Mouse (Mus musculus) urinary bladder, postnatal 14 days (tissue): ENCODE data around the gene Sart3.

Experiments
- DNase-seq: peaks from one replicate; pipeline ENCODE4 v3.0.0; 2021; ENCODE audit warnings: low spot score

The Sart3 gene

DNA sequence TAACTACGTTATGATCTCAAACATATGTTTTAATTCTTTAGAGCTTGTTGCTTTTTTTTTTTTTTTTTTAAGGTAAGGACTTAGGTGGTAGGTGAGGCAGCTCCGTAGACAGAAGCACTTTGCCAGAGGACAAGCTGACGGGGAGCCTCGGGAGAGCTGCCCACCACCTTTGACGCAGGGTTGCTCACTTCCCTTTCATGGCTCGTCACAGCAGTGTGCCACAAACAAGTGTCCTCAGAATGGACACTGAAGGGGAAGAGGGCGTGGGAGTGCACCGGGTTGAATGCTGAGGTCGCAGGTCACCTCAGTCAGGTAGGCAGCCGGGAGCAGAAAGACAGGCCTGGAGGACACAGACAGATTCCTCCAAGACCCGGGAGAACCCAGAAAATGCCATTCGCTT lies 46.9 kb downstream of the Sart3 start:
- DNase-seq = no peak

GRCm38 (mm10) chr5:113724446-113724845 lies 47.9 kb downstream of the Sart3 start, which contains the start of gene 1700069L16Rik:
TSS of gene 1700069L16Rik (minus strand) at chr5:113724772.
- peak; percentile 79 for DNase-seq

DNA sequence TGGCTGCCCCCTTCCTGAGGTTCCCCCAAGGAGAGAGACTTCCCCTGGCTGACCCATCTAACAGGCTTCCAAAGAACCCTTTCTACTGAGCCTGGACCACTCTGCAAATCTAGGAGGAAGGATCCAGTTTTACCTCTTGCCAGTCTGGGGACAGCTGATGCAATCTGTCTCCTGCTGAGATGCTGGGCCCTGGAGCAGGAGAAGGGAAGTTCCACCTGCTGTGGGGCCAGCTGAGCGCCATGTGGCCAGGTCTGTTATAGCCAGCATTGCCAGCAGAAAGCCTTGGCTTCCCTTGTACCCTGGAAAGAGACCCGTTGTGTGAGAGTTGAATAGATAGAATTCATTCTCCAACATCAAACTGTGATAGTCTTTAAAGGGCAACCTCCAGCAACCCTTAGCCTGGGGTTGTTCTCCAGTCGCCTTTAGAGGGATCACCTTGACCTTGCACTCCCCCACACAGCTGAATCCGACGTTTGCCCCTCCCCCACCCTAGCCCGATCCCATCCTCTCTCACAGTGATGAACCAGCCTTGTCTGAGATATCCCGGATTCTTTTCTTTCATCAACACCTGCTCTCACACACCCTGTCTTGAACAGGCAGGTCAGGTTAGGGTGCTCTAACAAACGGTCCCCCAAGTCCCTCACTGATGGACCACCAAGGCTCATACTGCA lies 48.6 kb downstream of the Sart3 start:
- no peak for DNase-seq

DNA sequence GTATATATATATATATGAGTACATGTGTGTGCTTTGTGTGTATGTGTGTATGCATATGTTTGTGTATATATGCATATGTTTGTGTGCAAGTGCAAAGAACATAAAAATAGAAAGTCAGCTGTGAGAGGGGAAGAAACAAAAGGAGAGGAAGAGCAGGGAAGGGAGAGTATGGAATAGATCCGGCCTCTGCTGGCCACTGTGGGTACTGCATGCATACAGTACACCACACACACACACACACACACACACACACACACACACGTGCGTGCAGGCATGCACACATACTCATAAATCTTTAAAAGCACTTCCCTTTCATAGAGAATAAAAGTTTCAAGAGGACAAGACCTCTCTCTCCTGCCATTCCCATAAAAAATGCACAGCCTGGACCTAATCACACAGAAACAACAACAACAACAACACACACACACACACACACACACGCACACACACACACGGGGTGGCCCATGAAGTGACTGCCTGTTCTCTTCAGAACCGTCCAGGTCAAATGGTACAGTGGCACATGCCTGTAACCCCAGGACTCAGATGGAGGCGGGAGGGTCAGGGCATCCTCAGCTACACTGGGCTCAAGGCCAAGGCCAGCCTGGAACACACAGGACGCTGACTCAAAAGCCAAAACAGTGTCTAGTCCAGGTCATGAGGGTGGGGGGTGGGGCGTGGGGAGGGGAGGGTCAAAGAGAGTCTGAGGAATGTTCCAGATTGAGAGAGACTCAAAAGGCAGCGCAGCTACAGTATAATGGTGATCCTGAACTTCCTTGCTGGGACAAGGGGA lies 49.9 kb downstream of the Sart3 start:
- DNase-seq = no peak

GRCm38 (mm10) chr5:113719221-113719661 lies 53.1 kb downstream of the Sart3 start:
- DNase-seq = no peak

GRCm38 (mm10) chr5:113716581-113717388 lies 55.5 kb downstream of the Sart3 start:
- DNase-seq = no peak

DNA sequence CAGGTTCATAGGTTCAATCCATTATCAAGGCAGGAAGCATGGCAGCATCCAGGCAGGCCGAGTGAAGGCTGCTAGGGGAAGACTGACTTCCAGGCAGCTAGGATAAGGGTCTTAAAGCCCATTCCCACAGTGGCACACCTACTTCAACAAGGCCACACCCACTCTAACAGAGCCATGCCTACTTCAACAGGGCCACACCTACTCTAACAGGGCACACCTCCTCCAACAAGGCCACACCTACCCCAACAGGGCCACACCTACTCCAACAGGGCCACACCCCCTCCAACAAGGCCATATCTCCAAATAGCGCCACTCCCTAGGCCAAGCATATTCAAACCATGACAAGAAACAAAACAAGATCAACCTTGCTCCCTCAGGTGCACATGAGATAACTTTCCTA lies 59.4 kb downstream of the Sart3 start:
- no peak for DNase-seq

- DNase-seq = no peak
These were observed 68.3 kb downstream of the Sart3 start for GRCm38 (mm10) chr5:113703803-113704585.

DNA sequence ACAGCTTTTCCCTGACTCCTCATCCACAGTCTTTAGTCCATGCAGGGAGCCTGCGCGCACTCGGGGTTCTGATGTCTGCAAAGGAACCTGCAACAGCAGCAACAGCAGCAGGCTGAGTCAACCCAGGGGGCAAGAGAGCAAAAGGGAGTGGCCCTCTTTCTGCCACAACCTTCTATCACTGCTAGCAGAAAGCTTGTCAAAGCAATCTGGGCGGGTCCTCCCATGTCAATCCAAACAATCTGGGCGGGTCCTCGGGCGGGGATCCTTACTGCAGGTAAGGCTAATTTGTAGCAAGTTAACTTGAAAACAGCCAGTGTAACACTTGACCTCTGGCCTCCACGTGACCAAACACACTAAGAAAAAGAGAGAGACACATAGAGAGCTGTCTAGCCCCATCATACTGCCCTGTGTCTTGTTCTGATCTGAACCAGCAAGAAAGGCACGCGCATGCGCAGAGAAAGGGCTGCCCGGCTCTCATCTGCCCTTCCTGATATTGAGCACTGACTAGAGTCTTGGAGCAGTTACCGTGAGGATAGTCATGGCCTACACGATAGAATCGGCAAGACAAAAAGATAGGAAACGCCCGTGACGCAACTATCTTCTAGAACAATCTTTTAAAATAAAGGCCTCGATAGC lies 71.8 kb downstream of the Sart3 start:
- DNase-seq = no peak

GRCm38 (mm10) chr5:113694415-113694814 lies 77.9 kb downstream of the Sart3 start:
- no peak for DNase-seq

GRCm38 (mm10) chr5:113694000-113694399 lies 78.3 kb downstream of the Sart3 start:
- no peak for DNase-seq

- no peak for DNase-seq
These were observed 79.0 kb downstream of the Sart3 start for GRCm38 (mm10) chr5:113693196-113693755.
